Mouse (Mus musculus) kidney, embryonic 16.5 days (tissue): Measurements from ENCODE around the gene Mmp15. TPM values are rescaled to one million over a fixed set of nuclear protein-coding genes. Genes with fewer than 3 reads are reported as not detected.

Experiments used
- ATAC-seq: fragments of 200-750 bp; cut with Nextera tagmentation; 2 replicates; pipeline ENCODE4 v1.8.0; 2017; ENCODE audit warnings: moderate TSS enrichment; ENCODE audit not compliant: low FRiP score, low TSS enrichment
- H3K27ac ChIP-seq: fragments of 300-500 bp; sonication (generic); 2 replicates; pipeline ENCODE4 v1.5.1; 2014; ENCODE audit warnings: low read length
- H3K27me3 ChIP-seq: fragments of 300-500 bp; sonication (generic); 2 replicates; pipeline ENCODE4 v1.6.1; 2014; ENCODE audit warnings: low read length, control low read depth, mixed read lengths; ENCODE audit not compliant: insufficient read depth
- H3K36me3 ChIP-seq: fragments of 300-500 bp; sonication (generic); 2 replicates; pipeline ENCODE4 v1.6.1; 2014; ENCODE audit warnings: low read length, control low read depth, mixed read lengths; ENCODE audit not compliant: insufficient read depth
- H3K4me1 ChIP-seq: fragments of 300-500 bp; sonication (generic); 2 replicates; pipeline ENCODE4 v1.6.1; 2014; ENCODE audit warnings: low read length, control low read depth, mixed read lengths; ENCODE audit not compliant: insufficient read depth
- H3K4me2 ChIP-seq: fragments of 300-500 bp; sonication (generic); replicated peaks from 2 replicates; pipeline ENCODE4 v1.6.1; 2014; ENCODE audit warnings: low read depth, low read length
- H3K4me3 ChIP-seq: fragments of 300-500 bp; sonication (generic); 2 replicates; pipeline ENCODE4 v1.5.1; 2014; ENCODE audit warnings: mild to moderate bottlenecking, low read length
- H3K9ac ChIP-seq: fragments of 300-500 bp; sonication (generic); replicated peaks from 2 replicates; pipeline ENCODE4 v1.6.1; 2014; ENCODE audit warnings: low read length
- H3K9me3 ChIP-seq: fragments of 300-500 bp; sonication (generic); 2 replicates; pipeline ENCODE4 v1.6.1; 2016; ENCODE audit warnings: low read length, control low read depth
- WGBS: fragments of 180-500 bp; shearing (Covaris S2); extraction: QIAGEN DNeasy Blood & Tissue Kit; methylation state at CpG from one replicate; pipeline ENCODE4 v1.1.7; 2014; 5-methylcytosine and 5-hydroxymethylcytosine counted together
- polyA plus RNA-seq: library from polyadenylated mRNA; unstranded; fragments of >200 nt; fragmentation: Nextera tagmentation; extraction: Ambion mirVana; gene quantifications from 2 replicates; pipeline ENCODE4 v1.2.1, GENCODE M21; 2015

Gene Mmp15
- polyA plus RNA-seq, 1 experiment from 2014 or later, result 9.4 TPM

DNA sequence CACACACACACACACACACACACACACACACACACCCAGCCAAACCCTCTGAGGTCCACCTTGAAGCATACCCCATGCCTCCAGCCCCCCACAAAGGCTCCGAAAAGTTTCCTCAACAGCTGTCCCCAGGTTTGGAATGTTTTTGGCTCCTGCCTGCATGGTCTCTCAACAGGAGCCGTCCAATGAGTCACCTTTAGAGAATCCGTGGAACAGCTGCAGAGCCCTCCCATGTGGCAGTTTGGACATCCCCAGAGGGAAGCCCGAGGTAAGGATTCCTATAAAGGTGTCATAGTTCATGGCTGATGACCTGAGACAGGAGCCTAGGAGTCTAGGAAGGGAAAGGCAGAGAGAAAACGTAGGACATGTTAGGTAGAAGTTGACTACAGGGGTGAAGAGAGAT lies 34.0 kb downstream of the Mmp15 start:
- WGBS, result 73% methylated on average over 5 of the region's 5 CpGs
- Histone ChIP-seq H3K9me3 (peaks cover 4% of the 10 kb centered on the region; the same call in 1 of the 2 replicates), H3K27me3 (no peaks in the 10 kb centered on the region), H3K4me2 (no peak overlapping the region), H3K4me3 (no peak overlapping the region), H3K4me1 (no peaks in the 10 kb centered on the region), H3K36me3 (no peaks in the 10 kb centered on the region), H3K27ac (no peak overlapping the region), H3K9ac (no peak overlapping the region)
- ATAC-seq, result no peak

DNA sequence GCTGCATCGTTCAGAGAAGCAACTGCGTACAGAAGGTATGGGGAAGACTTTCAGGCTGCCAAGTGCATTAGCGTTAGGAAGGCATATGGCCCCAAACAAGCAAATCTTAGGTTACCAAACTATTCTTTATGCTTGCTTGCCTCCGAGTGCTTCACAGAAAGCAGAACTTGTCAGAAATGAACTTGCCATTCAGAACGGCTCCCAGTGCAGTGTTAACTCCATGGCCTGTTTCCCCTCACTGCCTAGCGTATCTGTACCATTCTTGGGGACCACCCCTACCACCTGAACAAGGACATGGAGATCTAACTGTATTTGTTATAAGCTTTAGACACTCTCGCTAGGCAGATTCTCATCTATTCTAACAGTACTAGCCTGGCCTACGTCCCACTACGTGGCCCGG lies 35.2 kb downstream of the Mmp15 start:
- H3K4me3 ChIP-seq, result no peak overlapping the region
- H3K9me3 ChIP-seq, result peaks cover 4% of the 10 kb centered on the region; the same call in 1 of the 2 replicates
- no peak overlapping the region for H3K4me2 ChIP-seq
- no peak overlapping the region for H3K9ac ChIP-seq
- 91% methylated on average over 10 of the region's 10 CpGs for WGBS
- H3K36me3 ChIP-seq, result no peaks in the 10 kb centered on the region
- H3K27ac ChIP-seq, result no peak overlapping the region
- H3K4me1 ChIP-seq, result no peaks in the 10 kb centered on the region
- H3K27me3 ChIP-seq, result no peaks in the 10 kb centered on the region
- no peak for ATAC-seq

DNA sequence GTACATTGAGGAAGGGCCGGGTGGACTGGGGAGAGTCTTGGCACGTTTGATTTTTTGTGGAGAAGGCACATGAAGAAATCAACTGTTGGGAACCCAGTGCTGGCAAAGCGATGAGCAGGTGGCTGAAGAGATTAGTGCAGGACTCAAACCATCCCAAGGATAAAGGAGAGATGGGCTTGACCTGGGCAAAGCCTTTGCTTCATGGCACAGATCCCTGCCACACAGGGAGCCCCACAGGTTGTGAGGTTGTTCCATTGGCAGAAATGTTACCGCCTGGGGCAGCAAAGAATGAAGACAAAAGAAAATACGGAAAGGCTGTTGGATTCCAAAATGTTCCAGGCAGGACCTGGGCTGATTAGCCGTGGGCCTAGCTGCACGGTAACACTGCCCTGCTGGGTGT lies 35.9 kb downstream of the Mmp15 start:
- Histone ChIP-seq H3K27me3 (no peaks in the 10 kb centered on the region), H3K4me2 (no peak overlapping the region), H3K4me3 (no peak overlapping the region), H3K4me1 (no peaks in the 10 kb centered on the region), H3K36me3 (no peaks in the 10 kb centered on the region), H3K9ac (no peak overlapping the region), H3K27ac (no peak overlapping the region), H3K9me3 (peaks cover 4% of the 10 kb centered on the region; the same call in 1 of the 2 replicates)
- ATAC-seq, result no peak
- WGBS, result 79% methylated on average over 7 of the region's 7 CpGs

DNA sequence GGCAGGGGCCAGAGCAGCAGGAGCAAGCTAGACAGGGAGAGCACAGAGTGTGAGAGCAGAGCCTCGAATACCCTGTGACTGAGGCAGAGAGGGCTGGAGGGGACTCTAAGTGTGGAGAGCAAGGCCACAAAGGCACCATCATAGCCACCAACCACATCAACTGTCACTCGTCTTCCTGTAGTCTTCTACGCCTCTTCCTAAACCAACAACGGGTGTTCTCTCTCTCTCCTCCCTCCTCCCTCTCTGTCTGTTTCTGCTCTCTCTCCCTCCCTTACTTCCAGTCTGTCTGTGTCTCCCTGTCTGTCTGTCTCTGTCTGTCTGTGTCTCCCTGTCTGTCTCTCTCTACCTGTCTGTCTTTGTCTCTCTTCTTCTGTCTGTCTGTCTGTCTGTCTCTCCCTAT lies 38.2 kb downstream of the Mmp15 start:
- H3K9me3 ChIP-seq, result no peaks in the 10 kb centered on the region; the same call in 1 of the 2 replicates
- H3K27ac ChIP-seq, result no peak overlapping the region
- peaks cover 6% of the 10 kb centered on the region for H3K4me1 ChIP-seq
- H3K9ac ChIP-seq, result no peak overlapping the region
- no peak overlapping the region for H3K4me2 ChIP-seq
- H3K36me3 ChIP-seq, result no peaks in the 10 kb centered on the region
- H3K4me3 ChIP-seq, result no peak overlapping the region
- H3K27me3 ChIP-seq, result no peaks in the 10 kb centered on the region
- 54% methylated on average over 4 of the region's 4 CpGs for WGBS
- no peak for ATAC-seq

DNA sequence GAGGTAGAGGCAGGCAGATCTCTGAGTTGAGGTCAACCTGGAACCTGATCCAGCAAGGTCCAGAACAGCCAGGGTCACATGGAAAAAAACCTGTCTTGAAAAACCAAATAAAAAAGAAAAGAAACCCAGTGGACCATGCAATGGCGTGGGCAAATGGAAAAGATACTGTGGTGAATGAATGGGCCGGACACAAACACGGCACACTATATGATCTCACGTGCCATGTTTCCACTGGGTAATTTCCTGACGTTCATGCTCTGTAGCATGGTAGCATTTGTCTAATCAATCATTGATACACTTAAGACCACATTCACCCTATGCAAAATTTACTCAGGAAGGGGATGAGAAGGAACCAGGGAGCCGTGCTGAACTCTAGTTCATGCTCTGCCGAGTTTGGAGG lies 39.0 kb downstream of the Mmp15 start:
- Histone ChIP-seq H3K9ac (no peak overlapping the region), H3K4me2 (no peak overlapping the region), H3K27me3 (no peaks in the 10 kb centered on the region), H3K4me3 (no peak overlapping the region), H3K4me1 (peaks cover 12% of the 10 kb centered on the region), H3K27ac (peak overlapping the region; percentile 65; the same call in 1 of the 2 replicates), H3K36me3 (no peaks in the 10 kb centered on the region), H3K9me3 (no peaks in the 10 kb centered on the region)
- ATAC-seq, result no peak
- WGBS, result 51% methylated on average over 7 of the region's 7 CpGs

DNA sequence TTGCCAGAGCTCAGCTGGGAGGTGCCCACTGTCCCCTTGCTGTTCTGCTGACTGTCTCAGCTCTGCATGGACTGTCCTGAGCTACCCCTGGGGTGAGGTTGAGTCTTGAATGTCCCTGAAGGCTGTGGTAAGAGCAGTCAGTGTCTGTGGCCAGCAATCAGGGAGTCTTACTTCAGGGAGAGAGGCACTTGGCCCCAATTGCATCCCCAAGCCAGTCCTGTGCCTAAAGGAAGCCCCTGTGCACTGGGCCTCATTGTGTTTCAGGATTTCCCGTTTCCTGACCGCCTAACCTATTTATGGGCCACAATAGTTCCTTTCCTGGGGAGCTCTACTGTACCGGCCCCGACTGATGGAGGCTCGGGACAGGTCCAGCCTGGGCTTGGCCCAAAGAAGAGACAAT lies 40.5 kb downstream of the Mmp15 start:
- H3K27me3 ChIP-seq, result no peaks in the 10 kb centered on the region
- peaks cover 19% of the 10 kb centered on the region for H3K4me1 ChIP-seq
- no peak overlapping the region for H3K4me2 ChIP-seq
- H3K27ac ChIP-seq, result peak overlapping the region; percentile 74
- H3K4me3 ChIP-seq, result no peak overlapping the region
- no peak overlapping the region for H3K9ac ChIP-seq
- no peaks in the 10 kb centered on the region for H3K9me3 ChIP-seq
- no peaks in the 10 kb centered on the region for H3K36me3 ChIP-seq
- no peak for ATAC-seq
- 75% methylated on average over 5 of the region's 5 CpGs for WGBS

DNA sequence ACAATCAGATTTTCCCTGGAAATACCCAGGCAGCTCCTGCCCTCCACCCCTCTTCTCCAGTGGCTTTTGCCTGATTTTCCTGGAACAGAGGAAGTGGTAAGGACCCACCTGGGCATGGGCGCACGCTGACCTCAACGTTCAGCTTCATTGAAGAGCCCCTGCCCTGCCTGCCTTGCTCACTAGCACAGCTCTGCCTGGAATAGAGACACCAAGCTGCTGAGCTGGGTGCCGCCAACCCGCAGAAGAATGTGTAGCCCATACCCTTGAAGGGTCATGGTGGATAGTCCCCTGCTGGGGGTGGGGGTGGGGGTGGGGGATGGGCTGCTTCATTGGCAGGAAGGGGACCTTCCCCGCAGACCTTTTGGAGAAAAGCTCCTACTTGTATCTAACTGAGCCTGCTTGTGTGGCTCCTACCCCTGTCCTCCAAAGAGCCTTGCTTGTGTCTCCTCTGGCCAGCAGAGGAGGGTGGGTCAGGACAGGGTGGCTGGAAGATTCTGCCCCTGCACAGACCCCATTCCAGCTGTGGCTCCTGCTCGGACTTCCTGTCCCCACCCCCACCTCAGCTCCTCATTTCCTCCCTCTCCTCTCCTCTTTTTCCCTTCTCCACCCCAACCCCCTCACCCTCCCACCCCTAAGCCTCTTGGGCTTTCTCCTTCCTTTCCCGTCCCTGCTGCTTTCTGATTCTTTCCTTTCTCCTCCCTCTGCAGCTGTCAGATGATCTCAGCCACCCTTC lies 43.3 kb downstream of the Mmp15 start:
- WGBS, result 33% methylated on average over 8 of the region's 8 CpGs
- Histone ChIP-seq H3K27me3 (no peaks in the 10 kb centered on the region), H3K36me3 (no peaks in the 10 kb centered on the region), H3K4me3 (no peak overlapping the region), H3K4me1 (peaks cover 19% of the 10 kb centered on the region), H3K27ac (peak overlapping the region; percentile 65), H3K9me3 (no peaks in the 10 kb centered on the region), H3K4me2 (no peak overlapping the region), H3K9ac (peak overlapping the region; percentile 23; the same call in 1 of the 2 replicates)
- 0 out of 2 replicates have a peak, but pooled peaks have one; percentile 44 for ATAC-seq

DNA sequence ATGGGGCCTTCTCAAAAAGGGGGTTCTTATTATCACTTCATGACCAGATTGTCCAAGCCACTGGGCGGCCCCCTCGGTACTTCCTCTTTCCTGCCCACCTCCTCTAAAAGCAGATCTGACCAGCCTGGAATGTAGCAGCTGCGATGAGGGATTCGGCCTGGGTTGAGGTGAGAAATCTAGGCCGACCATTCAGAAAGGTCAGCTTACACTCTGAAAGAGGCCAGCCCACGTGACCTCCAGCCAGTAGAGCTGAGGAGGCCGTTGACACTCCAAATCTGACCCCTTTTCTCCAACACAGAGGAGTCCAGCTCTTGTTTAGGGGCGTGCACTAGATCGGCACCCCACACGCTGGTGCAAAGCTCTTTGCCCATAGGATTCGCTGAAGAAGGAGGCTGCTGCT lies 44.7 kb downstream of the Mmp15 start:
- Histone ChIP-seq H3K9ac (no peak overlapping the region), H3K4me3 (no peak overlapping the region), H3K27ac (peak overlapping the region; percentile 12; the same call in 1 of the 2 replicates), H3K27me3 (no peaks in the 10 kb centered on the region), H3K36me3 (no peaks in the 10 kb centered on the region), H3K4me2 (no peak overlapping the region), H3K9me3 (no peaks in the 10 kb centered on the region), H3K4me1 (peaks cover 19% of the 10 kb centered on the region)
- 39% methylated on average over 11 of the region's 11 CpGs for WGBS
- no peak; the same call in 1 of the 2 replicates for ATAC-seq

DNA sequence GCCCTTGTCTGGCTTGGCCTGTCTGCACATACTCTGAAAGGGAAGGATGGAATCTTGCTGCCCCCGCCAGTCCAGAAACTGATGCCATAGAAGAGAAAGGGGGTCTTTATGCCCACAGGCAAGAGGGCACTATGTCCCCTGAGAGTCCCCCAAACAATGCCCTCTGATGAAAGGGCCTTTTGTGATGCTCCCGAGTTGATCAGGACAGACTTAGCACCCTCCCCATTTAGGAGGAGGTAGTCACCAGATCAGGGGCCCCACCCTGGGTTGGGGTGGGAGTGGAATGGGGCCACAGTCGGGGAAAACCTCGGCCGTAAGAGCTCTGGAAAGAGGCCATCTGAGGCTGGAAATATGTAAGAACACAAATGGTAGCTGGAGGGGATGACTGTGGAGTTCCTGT lies 45.1 kb downstream of the Mmp15 start:
- H3K27ac ChIP-seq, result no peak overlapping the region
- WGBS, result 67% methylated on average over 5 of the region's 5 CpGs

DNA sequence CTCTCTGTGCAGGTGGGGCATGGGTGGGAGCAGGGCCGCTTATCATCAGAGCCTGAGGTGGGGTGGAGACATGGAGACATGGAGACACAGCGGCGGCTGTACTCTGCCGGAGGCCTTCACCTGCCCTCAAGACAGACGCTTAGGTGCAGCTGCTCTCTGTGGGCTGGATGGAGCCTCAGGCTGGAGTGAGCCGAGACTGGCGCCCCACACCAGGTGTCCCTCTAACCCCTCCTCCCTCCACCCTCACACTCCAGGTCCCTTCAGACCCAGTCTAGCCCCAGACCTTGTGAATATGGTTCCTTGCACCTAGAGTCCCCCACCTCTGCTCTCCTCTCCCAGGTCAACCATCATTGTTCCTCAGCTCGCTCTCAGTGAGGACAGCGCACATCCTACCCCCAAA lies 47.1 kb downstream of the Mmp15 start:
- peaks cover 19% of the 10 kb centered on the region for H3K4me1 ChIP-seq
- 83% methylated on average over 9 of the region's 9 CpGs for WGBS
- H3K4me2 ChIP-seq, result no peak overlapping the region
- no peaks in the 10 kb centered on the region for H3K9me3 ChIP-seq
- H3K9ac ChIP-seq, result no peak overlapping the region
- no peak overlapping the region for H3K27ac ChIP-seq
- ATAC-seq, result no peak; the same call in 1 of the 2 replicates
- no peaks in the 10 kb centered on the region for H3K27me3 ChIP-seq
- H3K36me3 ChIP-seq, result no peaks in the 10 kb centered on the region
- no peak overlapping the region for H3K4me3 ChIP-seq

More for the DNA sequence above, 45.1 kb downstream of the Mmp15 start:
- H3K36me3 ChIP-seq, result no peaks in the 10 kb centered on the region
- H3K9me3 ChIP-seq, result no peaks in the 10 kb centered on the region
- no peak overlapping the region for H3K9ac ChIP-seq
- ATAC-seq, result no peak
- H3K27me3 ChIP-seq, result no peaks in the 10 kb centered on the region
- H3K4me2 ChIP-seq, result no peak overlapping the region
- no peak overlapping the region for H3K4me3 ChIP-seq
- H3K4me1 ChIP-seq, result peaks cover 19% of the 10 kb centered on the region
